Mouse (Mus musculus) kidney, postnatal 0 days (tissue): Measurements from ENCODE around the gene Lrrc25. TPM values are rescaled to one million over a fixed set of nuclear protein-coding genes. Genes with fewer than 3 reads are reported as not detected.

Experiments used
- ATAC-seq: fragments of 200-750 bp; cut with Nextera tagmentation; replicated peaks from 2 replicates; pipeline ENCODE4 v1.8.0; 2017; ENCODE audit warnings: low read depth, moderate number of reproducible peaks, moderate TSS enrichment, moderate library complexity; ENCODE audit not compliant: low FRiP score
- DNase-seq: peaks from one replicate; pipeline ENCODE4 v3.0.0-alpha.2; 2016; ENCODE audit warnings: low spot score
- H3K27ac ChIP-seq: fragments of 300-500 bp; sonication (generic); 2 replicates; pipeline ENCODE4 v1.5.1; 2014; ENCODE audit warnings: mild to moderate bottlenecking
- H3K27me3 ChIP-seq: fragments of 300-500 bp; sonication (generic); 2 replicates; pipeline ENCODE4 v1.6.1; 2014; ENCODE audit warnings: low read length, mixed read lengths; ENCODE audit not compliant: insufficient read depth
- H3K36me3 ChIP-seq: fragments of 300-500 bp; sonication (generic); 2 replicates; pipeline ENCODE4 v1.6.1; 2014; ENCODE audit warnings: low read length, mixed read lengths; ENCODE audit not compliant: insufficient read depth
- H3K4me1 ChIP-seq: fragments of 300-500 bp; sonication (generic); replicated peaks from 2 replicates; pipeline ENCODE4 v1.6.1; 2014; ENCODE audit warnings: antibody characterized with exemption, low read length, mixed read lengths; ENCODE audit not compliant: insufficient read depth
- H3K4me2 ChIP-seq: fragments of 300-500 bp; sonication (generic); 2 replicates; pipeline ENCODE4 v1.6.1; 2014; ENCODE audit warnings: mild to moderate bottlenecking, low read length, moderate library complexity, mixed read lengths
- H3K4me3 ChIP-seq: fragments of 300-500 bp; sonication (generic); replicated peaks from 2 replicates; pipeline ENCODE4 v1.5.1; 2014; ENCODE audit warnings: low read depth, low read length
- H3K9ac ChIP-seq: fragments of 300-500 bp; sonication (generic); 2 replicates; pipeline ENCODE4 v1.6.1; 2014; ENCODE audit warnings: low read depth, low read length
- H3K9me3 ChIP-seq: fragments of 300-500 bp; sonication (generic); replicated peaks from 2 replicates; pipeline ENCODE4 v1.6.1; 2016; ENCODE audit warnings: low read length, inconsistent platforms, mixed read lengths
- CTCF ChIP-seq: IDR thresholded peaks from 2 replicates; pipeline ENCODE4 v1.5.1; 2016; ENCODE audit warnings: antibody characterized with exemption, low read depth, mild to moderate bottlenecking, moderate library complexity
- WGBS: fragments of 180-500 bp; shearing (Covaris S2); extraction: QIAGEN DNeasy Blood & Tissue Kit; methylation state at CpG from one replicate; pipeline ENCODE4 v1.1.7; 2014; 5-methylcytosine and 5-hydroxymethylcytosine counted together
- polyA plus RNA-seq: library from polyadenylated mRNA; unstranded; fragments of >200 nt; fragmentation: Nextera tagmentation; extraction: Ambion mirVana; gene quantifications from 2 replicates; pipeline ENCODE4 v1.2.1, GENCODE M21; 2015

The Lrrc25 gene
- polyA plus RNA-seq = 1.9 and 2.8 TPM in 2 replicates

GRCm38 (mm10) chr8:70615894-70616293, at the start of gene Lrrc25:
Gene Lrrc25 (plus strand): TSS chr8:70616155.
- ATAC-seq = no peak
- 76% methylated on average over 3 of the region's 3 CpGs for WGBS
- H3K4me2 ChIP-seq = no peak within 1 kb of the TSS
- no peak for DNase-seq
- no peaks in the 10 kb centered on the region for H3K36me3 ChIP-seq
- TF ChIP-seq CTCF = no peak
- no peak within 1 kb of the TSS for H3K27ac ChIP-seq
- H3K9me3 ChIP-seq = no peaks in the 10 kb centered on the region
- no peak within 1 kb of the TSS for H3K4me3 ChIP-seq
- H3K9ac ChIP-seq = no peak within 1 kb of the TSS
- H3K27me3 ChIP-seq = no peaks in the 10 kb centered on the region
- no peaks in the 10 kb centered on the region; the same call in 1 of the 2 replicates for H3K4me1 ChIP-seq

GRCm38 (mm10) chr8:70570360-70570759, 45.6 kb upstream of the Lrrc25 start:
- Histone ChIP-seq H3K27ac (no peak overlapping the region), H3K9me3 (no peaks in the 10 kb centered on the region), H3K4me1 (peaks cover 3% of the 10 kb centered on the region), H3K9ac (no peak overlapping the region), H3K36me3 (no peaks in the 10 kb centered on the region), H3K4me2 (no peak overlapping the region), H3K27me3 (no peaks in the 10 kb centered on the region), H3K4me3 (no peak overlapping the region)
- TF ChIP-seq CTCF = no peak
- ATAC-seq = no peak; the same call in 1 of the 2 replicates
- DNase-seq = no peak

- H3K9me3 ChIP-seq = no peaks in the 10 kb centered on the region
- no peak overlapping the region for H3K9ac ChIP-seq
- no peak overlapping the region for H3K27ac ChIP-seq
- H3K36me3 ChIP-seq = no peaks in the 10 kb centered on the region
- ATAC-seq (no peak), DNase-seq (no peak)
- TF ChIP-seq CTCF = no peak
- no peaks in the 10 kb centered on the region for H3K27me3 ChIP-seq
- WGBS = 78% methylated on average over 6 of the region's 6 CpGs
- no peak overlapping the region for H3K4me2 ChIP-seq
- H3K4me3 ChIP-seq = no peak overlapping the region
- no peaks in the 10 kb centered on the region for H3K4me1 ChIP-seq
Measured at GRCm38 (mm10) chr8:70570990-70571389, 45.0 kb upstream of the Lrrc25 start.

GRCm38 (mm10) chr8:70574302-70574701, 41.7 kb upstream of the Lrrc25 start:
- H3K27me3 ChIP-seq = no peaks in the 10 kb centered on the region
- no peak overlapping the region for H3K4me3 ChIP-seq
- H3K9me3 ChIP-seq = no peaks in the 10 kb centered on the region
- no peak for ATAC-seq
- TF ChIP-seq CTCF = no peak
- no peak overlapping the region for H3K4me2 ChIP-seq
- no peak for DNase-seq
- H3K4me1 ChIP-seq = no peaks in the 10 kb centered on the region
- peak overlapping the region; percentile 39; the same call in 1 of the 2 replicates for H3K27ac ChIP-seq
- no peak overlapping the region for H3K9ac ChIP-seq
- H3K36me3 ChIP-seq = peaks cover 8% of the 10 kb centered on the region; the same call in 1 of the 2 replicates

GRCm38 (mm10) chr8:70574915-70575314, 41.0 kb upstream of the Lrrc25 start:
- peak overlapping the region; percentile 39; the same call in 1 of the 2 replicates for H3K27ac ChIP-seq
- TF ChIP-seq CTCF = no peak

GRCm38 (mm10) chr8:70577207-70577606, 38.7 kb upstream of the Lrrc25 start:
- 95% methylated on average over 3 of the region's 3 CpGs for WGBS
- no peak for TF ChIP-seq CTCF
- no peaks in the 10 kb centered on the region for H3K4me1 ChIP-seq
- ATAC-seq (no peak), DNase-seq (no peak)
- H3K27me3 ChIP-seq = no peaks in the 10 kb centered on the region
- H3K27ac ChIP-seq = no peak overlapping the region
- peaks cover 29% of the 10 kb centered on the region for H3K36me3 ChIP-seq
- H3K4me2 ChIP-seq = no peak overlapping the region
- no peak overlapping the region for H3K4me3 ChIP-seq
- H3K9me3 ChIP-seq = no peaks in the 10 kb centered on the region
- no peak overlapping the region for H3K9ac ChIP-seq

More at GRCm38 (mm10) chr8:70574915-70575314, 41.0 kb upstream of the Lrrc25 start:
- no peak for ATAC-seq
- Histone ChIP-seq H3K9ac (no peak overlapping the region), H3K27me3 (no peaks in the 10 kb centered on the region), H3K4me1 (no peaks in the 10 kb centered on the region), H3K4me2 (no peak overlapping the region), H3K9me3 (no peaks in the 10 kb centered on the region), H3K36me3 (peaks cover 9% of the 10 kb centered on the region; the same call in 1 of the 2 replicates), H3K4me3 (no peak overlapping the region)
- peak; percentile 78 for DNase-seq
- WGBS = 52% methylated on average over 4 of the region's 4 CpGs
